Mouse (Mus musculus): ENCODE measurements around the gene Sox9. TPM values are rescaled to one million over a fixed set of nuclear protein-coding genes. Genes with fewer than 3 reads are reported as not detected.

Gene Sox9
- polyA plus RNA-seq, 1 experiment from 2014 or later = 25.6 TPM

DNA sequence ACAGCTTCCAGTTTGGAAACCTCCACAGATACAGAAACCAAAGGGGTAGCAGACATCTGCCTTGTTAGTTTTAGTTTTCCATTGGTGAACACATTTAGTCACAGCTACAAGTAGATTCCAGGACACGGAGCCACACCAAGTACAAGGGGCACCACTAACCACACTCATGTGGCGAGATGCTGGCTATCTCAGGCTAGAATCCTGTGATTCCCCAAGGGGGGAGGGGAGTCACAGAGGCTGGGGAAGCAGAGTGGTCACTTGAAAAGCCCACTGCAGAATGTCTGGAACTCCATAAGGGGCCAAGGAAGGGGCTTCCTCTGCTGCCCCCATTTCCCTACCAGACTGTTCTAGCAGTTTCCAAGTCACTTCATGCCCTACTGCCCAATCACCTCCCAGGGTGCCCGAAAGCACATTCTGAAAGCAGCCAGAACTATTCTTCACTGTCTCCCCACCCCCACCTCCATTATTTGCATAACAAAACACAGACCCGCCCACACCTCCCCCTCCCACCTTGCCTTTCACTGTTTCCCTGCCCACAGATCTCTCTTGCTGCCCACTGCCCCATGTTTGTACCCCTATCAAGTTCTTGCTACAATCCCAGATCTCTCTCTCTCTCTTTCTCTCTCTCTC lies 19.3 kb downstream of the Sox9 start:
- H3K27me3 ChIP-seq (replicated peaks) = peaks cover 44% of the 10 kb centered on the region
- H3K36me3 ChIP-seq = no peaks in the 10 kb centered on the region
- H3K4me2 ChIP-seq = no peak overlapping the region
- no peaks in the 10 kb centered on the region for H3K4me1 ChIP-seq
- no peak overlapping the region for H3K9ac ChIP-seq
- 20% methylated on average over 4 of the region's 4 CpGs for WGBS
- H3K27ac ChIP-seq (replicated peaks) = no peak overlapping the region
- H3K9me3 ChIP-seq = no peaks in the 10 kb centered on the region
- no peak for ATAC-seq (ENCODE audit: extremely low read depth, insufficient number of reproducible peaks, low FRiP score, low TSS enrichment)
- no peak overlapping the region for H3K4me3 ChIP-seq

- H3K9ac ChIP-seq = no peak overlapping the region
- H3K27me3 ChIP-seq (replicated peaks) = peaks cover 66% of the 10 kb centered on the region
- H3K4me2 ChIP-seq = no peak overlapping the region
- ATAC-seq (ENCODE audit: extremely low read depth, insufficient number of reproducible peaks, low FRiP score, low TSS enrichment) = no peak
- H3K27ac ChIP-seq (replicated peaks) = no peak overlapping the region
- peaks cover 14% of the 10 kb centered on the region for H3K4me1 ChIP-seq
- WGBS = 72% methylated on average over 8 of the region's 8 CpGs
- H3K9me3 ChIP-seq = no peaks in the 10 kb centered on the region
- H3K4me3 ChIP-seq = no peak overlapping the region
- H3K36me3 ChIP-seq = no peaks in the 10 kb centered on the region
Observed at GRCm38 (mm10) chr11:112807838-112808506, 25.9 kb downstream of the Sox9 start.

- Histone ChIP-seq H3K4me1 (peaks cover 14% of the 10 kb centered on the region), H3K9me3 (no peaks in the 10 kb centered on the region), H3K9ac (peak overlapping the region; percentile 54), H3K27ac (replicated peaks) (no peak overlapping the region), H3K27me3 (replicated peaks) (peaks cover 62% of the 10 kb centered on the region), H3K4me2 (peak overlapping the region; percentile 73), H3K36me3 (no peaks in the 10 kb centered on the region), H3K4me3 (peak overlapping the region; percentile 46)
- no peak for ATAC-seq (ENCODE audit: extremely low read depth, insufficient number of reproducible peaks, low FRiP score, low TSS enrichment)
- 4% methylated on average over 17 of the region's 17 CpGs for WGBS
Observed at GRCm38 (mm10) chr11:112810447-112811151, 28.6 kb downstream of the Sox9 start.

GRCm38 (mm10) chr11:112811152-112811871 lies 29.3 kb downstream of the Sox9 start:
- ATAC-seq (ENCODE audit: extremely low read depth, insufficient number of reproducible peaks, low FRiP score, low TSS enrichment) = no peak
- WGBS = 5% methylated on average over 19 of the region's 19 CpGs

DNA sequence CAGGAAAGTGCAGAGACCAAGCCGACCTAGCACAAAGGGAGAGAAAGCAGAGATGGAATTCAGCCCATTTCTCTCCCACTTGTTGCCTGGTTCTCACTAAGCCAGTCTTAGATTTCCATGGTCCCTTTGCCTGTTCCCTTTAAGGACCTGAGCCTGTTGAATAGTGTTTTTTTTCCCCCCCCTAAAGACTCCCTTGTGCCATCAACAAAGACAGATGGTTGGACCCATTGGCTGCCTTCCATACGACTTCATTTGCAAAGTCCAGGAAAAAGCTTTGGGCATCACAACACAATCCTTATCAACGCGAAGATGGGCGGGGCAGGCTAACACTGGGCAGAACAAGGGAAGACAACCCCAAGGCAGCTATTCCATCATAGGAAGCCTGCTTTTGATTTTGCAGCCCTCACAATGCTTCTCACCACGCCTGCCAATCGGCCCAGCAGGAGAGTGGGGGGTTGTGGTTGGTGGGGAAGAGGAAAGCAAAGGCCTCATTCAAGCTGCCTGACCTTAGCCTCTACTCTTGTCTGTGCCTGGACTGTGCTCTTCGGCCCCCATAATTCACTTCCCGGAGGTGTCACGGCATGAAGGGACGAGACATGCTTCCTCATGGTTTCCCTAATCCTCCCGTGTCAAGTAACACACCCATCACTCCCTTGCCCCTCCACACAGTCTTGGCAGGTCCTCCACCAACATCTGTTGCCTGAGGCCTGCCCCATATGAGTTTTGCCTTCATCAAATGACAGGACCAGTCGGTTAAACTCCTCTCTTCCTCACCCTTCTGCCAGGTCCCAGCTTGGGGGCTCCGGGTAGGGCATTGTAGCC lies 36.0 kb downstream of the Sox9 start:
- WGBS = 52% methylated on average over 14 of the region's 14 CpGs
- Histone ChIP-seq H3K27ac (replicated peaks) (no peak overlapping the region), H3K36me3 (no peaks in the 10 kb centered on the region), H3K4me1 (peaks cover 11% of the 10 kb centered on the region; the same call in 1 of the 2 replicates), H3K4me2 (no peak overlapping the region), H3K9me3 (no peaks in the 10 kb centered on the region), H3K9ac (no peak overlapping the region), H3K27me3 (replicated peaks) (peaks cover 8% of the 10 kb centered on the region; the same call in 1 of the 2 replicates), H3K4me3 (no peak overlapping the region)
- no peak for ATAC-seq (ENCODE audit: extremely low read depth, insufficient number of reproducible peaks, low FRiP score, low TSS enrichment)

More at GRCm38 (mm10) chr11:112811152-112811871, 29.3 kb downstream of the Sox9 start:
- H3K4me3 ChIP-seq = peak overlapping the region; percentile 46
- H3K36me3 ChIP-seq = no peaks in the 10 kb centered on the region
- H3K27ac ChIP-seq (replicated peaks) = no peak overlapping the region
- H3K4me1 ChIP-seq = peaks cover 14% of the 10 kb centered on the region
- peak overlapping the region; percentile 73 for H3K4me2 ChIP-seq
- peaks cover 59% of the 10 kb centered on the region for H3K27me3 ChIP-seq (replicated peaks)
- H3K9me3 ChIP-seq = no peaks in the 10 kb centered on the region
- peak overlapping the region; percentile 54 for H3K9ac ChIP-seq

DNA sequence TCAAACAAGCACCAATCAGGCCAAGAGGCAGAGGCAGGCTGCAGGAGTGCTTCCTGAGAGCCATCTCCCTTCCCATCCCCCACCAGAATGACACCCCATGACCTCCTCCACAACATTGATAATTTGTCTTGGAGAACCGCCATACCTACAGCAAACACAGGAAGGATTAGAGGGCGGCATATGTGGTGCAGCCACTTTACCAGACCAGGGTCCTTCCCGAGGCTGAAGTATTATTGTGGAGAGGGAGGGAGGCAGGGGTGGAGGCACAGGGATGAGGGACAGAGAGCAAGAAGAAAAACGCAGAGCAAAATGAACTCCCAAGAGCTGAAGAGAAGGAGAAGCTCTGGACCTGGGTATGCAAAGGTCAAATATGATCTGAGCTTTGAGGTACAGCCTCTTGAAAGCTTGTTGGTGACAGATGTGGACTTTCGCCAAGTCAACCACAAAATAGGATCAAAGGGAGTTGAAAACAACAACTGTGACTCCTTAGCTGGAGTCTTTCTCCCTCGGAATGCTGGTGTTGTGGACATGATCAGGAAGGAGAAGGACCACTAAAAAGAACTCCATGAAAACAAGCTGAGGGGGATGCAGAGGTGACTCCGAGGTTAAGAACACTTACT lies 36.7 kb downstream of the Sox9 start:
- 38% methylated on average over 7 of the region's 7 CpGs for WGBS
- Histone ChIP-seq H3K27me3 (replicated peaks) (peaks cover 3% of the 10 kb centered on the region; the same call in 1 of the 2 replicates), H3K4me2 (no peak overlapping the region), H3K27ac (replicated peaks) (no peak overlapping the region), H3K4me1 (peaks cover 11% of the 10 kb centered on the region; the same call in 1 of the 2 replicates), H3K4me3 (no peak overlapping the region), H3K9ac (no peak overlapping the region), H3K36me3 (no peaks in the 10 kb centered on the region), H3K9me3 (no peaks in the 10 kb centered on the region)
- no peak for ATAC-seq (ENCODE audit: extremely low read depth, insufficient number of reproducible peaks, low FRiP score, low TSS enrichment)

- Histone ChIP-seq H3K36me3 (no peaks in the 10 kb centered on the region), H3K4me2 (no peak overlapping the region), H3K27ac (replicated peaks) (no peak overlapping the region), H3K4me3 (no peak overlapping the region), H3K27me3 (replicated peaks) (no peaks in the 10 kb centered on the region; the same call in 1 of the 2 replicates), H3K9me3 (no peaks in the 10 kb centered on the region), H3K4me1 (peaks cover 11% of the 10 kb centered on the region; the same call in 1 of the 2 replicates), H3K9ac (no peak overlapping the region)
- no peak for ATAC-seq (ENCODE audit: extremely low read depth, insufficient number of reproducible peaks, low FRiP score, low TSS enrichment)
- 67% methylated on average over 2 of the region's 2 CpGs for WGBS
Observed at GRCm38 (mm10) chr11:112821536-112821935, 39.5 kb downstream of the Sox9 start.

DNA sequence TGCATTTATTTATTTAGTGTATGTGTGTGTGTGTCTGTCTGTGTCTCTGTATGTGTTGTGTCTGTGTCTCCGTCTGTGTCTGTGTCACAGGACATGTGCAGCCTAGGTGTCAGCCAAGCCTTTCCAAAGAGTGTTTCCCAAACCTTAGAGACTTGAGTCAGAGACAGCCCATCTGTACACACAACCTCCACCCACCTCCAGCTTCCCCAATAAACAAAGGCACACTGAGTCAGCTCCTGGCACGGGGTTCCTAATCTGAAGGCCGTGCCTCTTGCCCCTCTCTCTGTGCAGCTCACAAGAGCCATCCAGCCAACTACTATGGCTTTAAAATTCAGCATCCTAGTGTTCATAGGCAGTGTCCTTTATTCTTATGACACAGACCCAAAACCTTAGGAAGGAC lies 42.1 kb downstream of the Sox9 start:
- WGBS = 61% methylated on average over 3 of the region's 3 CpGs
- Histone ChIP-seq H3K4me2 (no peak overlapping the region), H3K27ac (replicated peaks) (no peak overlapping the region), H3K27me3 (replicated peaks) (no peaks in the 10 kb centered on the region; the same call in 1 of the 2 replicates), H3K4me1 (no peaks in the 10 kb centered on the region), H3K9ac (no peak overlapping the region), H3K36me3 (no peaks in the 10 kb centered on the region), H3K9me3 (no peaks in the 10 kb centered on the region), H3K4me3 (no peak overlapping the region)
- no peak for ATAC-seq (ENCODE audit: extremely low read depth, insufficient number of reproducible peaks, low FRiP score, low TSS enrichment)

DNA sequence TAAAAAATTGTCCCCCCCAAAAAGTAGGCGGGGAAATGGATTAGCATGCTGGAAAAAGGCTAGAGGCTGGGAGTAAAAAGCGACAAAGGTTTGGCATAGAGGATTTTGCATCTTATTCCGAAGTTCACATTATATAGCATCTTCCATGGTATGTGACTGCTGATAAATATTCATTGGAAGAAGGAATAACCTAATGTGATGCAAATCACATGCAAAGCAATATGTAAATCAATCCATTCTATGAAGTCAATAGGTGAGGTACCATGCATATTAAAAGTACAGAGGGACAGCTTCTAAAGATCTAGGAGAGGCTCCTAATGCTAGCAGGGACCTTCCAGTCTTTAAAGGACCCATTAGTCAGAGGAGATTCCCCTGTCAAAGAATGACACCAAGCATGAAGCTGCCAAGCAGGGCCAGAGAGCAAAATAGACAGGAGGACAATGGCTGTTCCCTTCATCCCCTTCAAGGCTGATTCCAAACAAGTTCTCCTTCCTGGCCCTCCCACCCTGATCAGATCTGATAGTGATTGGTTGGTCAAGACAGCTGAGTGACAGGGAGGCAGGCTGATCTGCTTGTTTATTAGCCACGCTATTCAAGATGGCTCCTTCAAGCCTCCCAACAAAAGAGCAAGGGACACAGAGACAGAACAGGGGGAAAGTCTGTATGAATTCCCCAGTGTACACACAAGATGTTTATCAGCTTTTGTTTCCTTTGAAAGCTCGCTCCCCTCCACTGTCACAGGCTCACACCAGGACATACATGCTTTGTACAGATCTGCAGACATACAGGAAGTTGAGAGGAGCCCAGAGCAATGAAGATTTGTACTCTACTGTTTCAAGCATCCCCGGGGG lies 44.4 kb downstream of the Sox9 start:
- WGBS = 74% methylated on average over 6 of the region's 6 CpGs
- H3K36me3 ChIP-seq = no peaks in the 10 kb centered on the region
- peaks cover 8% of the 10 kb centered on the region; the same call in 1 of the 2 replicates for H3K27me3 ChIP-seq (replicated peaks)
- H3K27ac ChIP-seq (replicated peaks) = no peak overlapping the region
- no peak overlapping the region for H3K9ac ChIP-seq
- H3K4me2 ChIP-seq = no peak overlapping the region
- H3K4me3 ChIP-seq = no peak overlapping the region
- ATAC-seq (ENCODE audit: extremely low read depth, insufficient number of reproducible peaks, low FRiP score, low TSS enrichment) = no peak
- H3K4me1 ChIP-seq = no peaks in the 10 kb centered on the region
- no peaks in the 10 kb centered on the region for H3K9me3 ChIP-seq

GRCm38 (mm10) chr11:112827044-112827347 lies 45.0 kb downstream of the Sox9 start:
- 58% methylated on average over 6 of the region's 6 CpGs for WGBS

More at GRCm38 (mm10) chr11:112827044-112827347, 45.0 kb downstream of the Sox9 start:
- ATAC-seq (ENCODE audit: extremely low read depth, insufficient number of reproducible peaks, low FRiP score, low TSS enrichment) = no peak
- Histone ChIP-seq H3K4me2 (no peak overlapping the region), H3K4me1 (no peaks in the 10 kb centered on the region), H3K9ac (no peak overlapping the region), H3K27ac (replicated peaks) (no peak overlapping the region), H3K27me3 (replicated peaks) (peaks cover 13% of the 10 kb centered on the region; the same call in 1 of the 2 replicates), H3K36me3 (no peaks in the 10 kb centered on the region), H3K9me3 (no peaks in the 10 kb centered on the region), H3K4me3 (no peak overlapping the region)

All from heart, embryonic 13.5 days (tissue).